Mouse (Mus musculus): ENCODE results near the gene Cul9.

GRCm38 (mm10) chr17:46525065-46525464, 21.1 kb downstream of the Cul9 start:
- TF ChIP-seq CTCF (IDR thresholded peaks at IDR 0.05; ENCODE audit: borderline replicate concordance, extremely low read depth, insufficient read depth, insufficient read length): no peak
- no peak for TF ChIP-seq POLR2A (IDR thresholded peaks at IDR 0.05; ENCODE audit: borderline replicate concordance, extremely low read depth, insufficient read depth, insufficient read length, poor library complexity, severe bottlenecking)

Measured in brain, embryonic 14.5 days (tissue).